Mouse (Mus musculus) liver, embryonic 14.5 days (tissue): ENCODE data around the gene Rreb1.

Experiments used
- CTCF ChIP-seq: IDR thresholded peaks from 2 replicates; pipeline ENCODE4 v1.5.1; 2016; ENCODE audit warnings: antibody characterized with exemption, low read depth, control low read depth
- EP300 ChIP-seq: IDR thresholded peaks from 2 replicates; pipeline ENCODE4 v1.6.1; 2016; ENCODE audit warnings: antibody characterized with exemption, low read depth

DNA sequence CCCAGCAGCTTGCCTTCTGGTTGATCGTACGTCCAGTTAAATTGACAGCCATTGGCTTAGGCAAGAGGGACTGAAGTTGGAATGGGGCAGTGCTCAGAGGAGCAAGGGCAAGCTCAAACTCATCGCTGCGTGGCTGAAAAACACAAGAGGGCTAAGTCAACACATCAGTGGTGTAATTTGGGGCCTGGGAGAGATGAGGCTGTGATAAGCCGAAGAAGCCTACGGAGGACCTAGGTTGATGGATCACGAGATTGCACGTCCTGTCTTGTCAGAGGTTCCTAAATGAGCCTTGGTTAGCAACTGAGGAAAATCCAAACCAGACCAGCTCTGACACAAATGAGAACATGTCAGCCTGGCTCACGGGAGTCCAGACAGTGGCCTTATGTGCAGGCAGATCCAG lies 184.3 kb downstream of the Rreb1 start:
- TF ChIP-seq EP300 (no peak), CTCF (no peak)
